In genomic region chr11:54054257-54054656, GRCm38 (mm10) we compare ENCODE assay signal across 8 mouse cellular contexts. TPM values are rescaled to one million over a fixed set of nuclear protein-coding genes. Genes with fewer than 3 reads are reported as not detected.
DNase-seq lines count a peak whose midpoint lies in the region.

No protein-coding gene starts in this region.

- peak; percentile 85 for DNase-seq in heart, adult 11 months
- DNase-seq in heart, adult 8-10 months (ENCODE audit: low spot score), result no peak
- peak; percentile 30 to 53 for DNase-seq in spleen, postnatal 10 days (ENCODE audit: low spot score in 2 of 2)
- no peak for DNase-seq in spleen, adult 18-20 months
- DNase-seq in cerebellum, adult 8-10 months, result peak; percentile 72
- peak; percentile 76 for DNase-seq in kidney, postnatal 14 days
- peak; percentile 72 for DNase-seq in retina, embryonic 14.5 days (ENCODE audit: low spot score)
- DNase-seq in urinary bladder, postnatal 25 days (ENCODE audit: low spot score), result no peak

RNA-seq across cellular contexts. Expression of gene Pdlim4, which starts 14.6 kb away (rescaled TPM):
- total RNA-seq in heart, adult 8-10 months (2022), result 10 to 100 TPM; 29.1 to 39.9 (median 35.2) TPM

RNA-seq across cellular contexts. Expression of gene Slc22a4, which starts 26.4 kb away (rescaled TPM):
- 1 to 10 TPM; 4.8 to 7.1 (median 5.4) TPM for total RNA-seq in heart, adult 8-10 months (2022)

RNA-seq across cellular contexts. Expression of gene P4ha2, which starts 45.6 kb away (rescaled TPM):
- 10 to 100 TPM; 57.4 to 71.1 (median 64.1) TPM for total RNA-seq in heart, adult 8-10 months (2022)

Comparison
In these comparisons a context has a peak if more than half of its experiments do, and no peak if none do; other contexts are left out.
1. DNase-seq: peak in heart, adult 11 months (single experiment), spleen, postnatal 10 days (2 of 2), cerebellum, adult 8-10 months (single experiment), kidney, postnatal 14 days (single experiment) and retina, embryonic 14.5 days (single experiment); none in heart, adult 8-10 months (single experiment), spleen, adult 18-20 months (0 of 2) and urinary bladder, postnatal 25 days (single experiment).